Mouse (Mus musculus) heart, embryonic 13.5 days (tissue): ENCODE data around the gene Tlr2. TPM values are rescaled to one million over a fixed set of nuclear protein-coding genes. Genes with fewer than 3 reads are reported as not detected.
"Not testable (repeated sequence)": the region's sequence is repeated elsewhere in the genome, so short reads cannot be mapped to it uniquely, and the experiment has no call there.

ENCODE experiments used
- ATAC-seq: fragments of 200-750 bp; cut with Nextera tagmentation; 2 replicates; pipeline ENCODE4 v1.8.0; 2017; ENCODE audit warnings: moderate TSS enrichment; ENCODE audit not compliant: insufficient number of reproducible peaks, low FRiP score, low TSS enrichment; ENCODE audit errors: extremely low read depth
- H3K27ac ChIP-seq: fragments of 300-500 bp; sonication (generic); replicated peaks from 2 replicates; pipeline ENCODE4 v1.5.1; 2015; ENCODE audit warnings: moderate library complexity, mild to moderate bottlenecking, inconsistent platforms
- H3K27me3 ChIP-seq: fragments of 300-500 bp; sonication (generic); replicated peaks from 2 replicates; pipeline ENCODE4 v1.6.1; 2015; ENCODE audit warnings: mild to moderate bottlenecking, inconsistent platforms
- H3K36me3 ChIP-seq: fragments of 300-500 bp; sonication (generic); 2 replicates; pipeline ENCODE4 v1.6.1; 2015; ENCODE audit warnings: mild to moderate bottlenecking, inconsistent platforms
- H3K4me1 ChIP-seq: fragments of 300-500 bp; sonication (generic); 2 replicates; pipeline ENCODE4 v1.6.1; 2015; ENCODE audit warnings: inconsistent platforms
- H3K4me2 ChIP-seq: fragments of 300-500 bp; sonication (generic); 2 replicates; pipeline ENCODE4 v1.6.1; 2015; ENCODE audit warnings: inconsistent platforms, mild to moderate bottlenecking, moderate library complexity
- H3K4me3 ChIP-seq: fragments of 300-500 bp; sonication (generic); 2 replicates; pipeline ENCODE4 v1.5.1; 2015; ENCODE audit warnings: moderate library complexity, mild to moderate bottlenecking, inconsistent platforms
- H3K9ac ChIP-seq: fragments of 300-500 bp; sonication (generic); 2 replicates; pipeline ENCODE4 v1.6.1; 2015; ENCODE audit warnings: inconsistent platforms, mild to moderate bottlenecking, moderate library complexity
- H3K9me3 ChIP-seq: fragments of 300-500 bp; sonication (generic); 2 replicates; pipeline ENCODE4 v1.6.1; 2016; ENCODE audit warnings: inconsistent platforms
- WGBS: fragments of 180-500 bp; shearing (Covaris S2); methylation state at CpG from one replicate; pipeline ENCODE4 v1.1.7; 2015; ENCODE audit warnings: mixed read lengths; 5-methylcytosine and 5-hydroxymethylcytosine counted together
- polyA plus RNA-seq: library from polyadenylated mRNA; unstranded; fragments of >200 nt; fragmentation: Nextera tagmentation; extraction: Ambion mirVana; gene quantifications from 2 replicates; pipeline ENCODE4 v1.2.1, GENCODE M21; 2015

Tlr2 gene
- 2.6 and 3.4 TPM in 2 replicates for polyA plus RNA-seq

DNA sequence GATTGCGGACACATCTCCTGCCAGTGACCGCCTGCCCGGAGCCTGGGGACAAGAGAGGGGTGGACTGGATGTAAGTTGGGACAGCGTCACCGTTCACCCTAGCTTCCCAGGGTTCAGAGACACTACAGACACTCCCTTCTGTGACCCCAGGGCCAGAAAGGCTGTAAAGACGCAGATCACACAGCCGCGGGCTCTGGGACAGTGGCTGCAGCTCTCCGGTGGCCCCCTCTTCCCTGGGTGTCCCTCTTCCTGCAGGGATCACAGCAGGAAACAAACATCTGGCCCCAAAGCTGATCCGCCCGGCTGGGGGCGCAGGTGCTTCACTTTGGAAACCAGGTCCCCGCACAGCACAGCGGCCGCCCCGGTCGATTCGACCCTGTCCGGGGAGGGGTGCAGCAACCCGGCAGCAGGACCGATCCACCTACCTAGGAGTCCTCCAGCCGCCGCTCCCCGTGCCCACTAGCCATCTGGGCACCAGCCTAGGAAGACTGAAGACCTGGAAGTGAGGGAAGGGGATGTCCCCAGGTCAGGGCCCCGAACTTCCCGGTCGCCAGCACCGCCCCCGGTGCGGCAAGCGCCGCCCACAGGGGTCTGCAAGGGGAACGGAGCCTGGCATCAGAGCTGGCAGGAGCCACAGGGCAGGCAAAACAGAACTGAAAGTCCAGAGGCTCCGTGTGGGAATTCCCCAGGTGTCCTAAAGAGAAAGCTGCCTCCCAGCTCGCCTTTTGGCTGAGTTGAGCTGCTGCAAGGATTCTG lies at the start of gene Tlr2:
Gene Tlr2, minus strand, starts transcription at position 673 of the 756 bp plus-strand sequence.
- peak within 1 kb of the TSS; percentile 88 for H3K4me2 ChIP-seq
- no peaks in the 10 kb centered on the region for H3K36me3 ChIP-seq
- no peak within 1 kb of the TSS for H3K27ac ChIP-seq
- H3K4me1 ChIP-seq = peaks cover 25% of the 10 kb centered on the region
- peaks cover 4% of the 10 kb centered on the region for H3K27me3 ChIP-seq
- peak within 1 kb of the TSS; percentile 85 for H3K9ac ChIP-seq
- ATAC-seq = peak; percentile 58; the same call in 1 of the 2 replicates
- WGBS = under 1% methylated on average over 35 of the region's 35 CpGs
- no peaks in the 10 kb centered on the region for H3K9me3 ChIP-seq
- peak within 1 kb of the TSS; percentile 78 for H3K4me3 ChIP-seq

DNA sequence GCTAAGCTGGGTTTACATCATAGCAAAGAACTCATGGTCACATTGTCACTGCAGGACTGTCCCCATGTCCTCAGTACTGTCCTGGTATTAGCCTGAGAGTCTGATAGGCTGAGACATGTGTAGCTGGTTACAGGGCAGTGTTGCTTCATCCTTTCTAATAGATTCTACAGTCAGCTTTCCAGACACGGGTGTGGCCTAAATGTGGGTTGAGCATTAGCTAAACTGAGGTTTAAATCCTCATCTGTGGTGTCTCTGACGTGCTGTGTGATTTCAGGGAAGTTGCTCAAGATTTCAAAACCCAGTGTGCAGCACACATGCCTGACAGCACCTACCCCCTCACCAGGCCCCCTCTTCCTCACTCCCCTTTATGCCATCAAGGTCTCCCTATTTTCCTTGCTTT lies 43.6 kb upstream of the Tlr2 start:
- no peak overlapping the region for H3K4me3 ChIP-seq
- no peaks in the 10 kb centered on the region for H3K36me3 ChIP-seq
- 51% methylated on average over 2 of the region's 2 CpGs for WGBS
- H3K9me3 ChIP-seq = no peaks in the 10 kb centered on the region
- H3K27me3 ChIP-seq = no peaks in the 10 kb centered on the region
- H3K9ac ChIP-seq = no peak overlapping the region
- no peak overlapping the region for H3K4me2 ChIP-seq
- ATAC-seq = no peak
- no peak overlapping the region for H3K27ac ChIP-seq
- no peaks in the 10 kb centered on the region for H3K4me1 ChIP-seq

GRCm38 (mm10) chr3:83879261-83880050 lies 37.9 kb upstream of the Tlr2 start:
- not testable (repeated sequence) for ATAC-seq, H3K27ac ChIP-seq, H3K4me3 ChIP-seq, H3K9me3 ChIP-seq, H3K9ac ChIP-seq, H3K4me2 ChIP-seq, H3K4me1 ChIP-seq, H3K36me3 ChIP-seq, H3K27me3 ChIP-seq
- WGBS = 86% methylated on average over 5 of the region's 5 CpGs

DNA sequence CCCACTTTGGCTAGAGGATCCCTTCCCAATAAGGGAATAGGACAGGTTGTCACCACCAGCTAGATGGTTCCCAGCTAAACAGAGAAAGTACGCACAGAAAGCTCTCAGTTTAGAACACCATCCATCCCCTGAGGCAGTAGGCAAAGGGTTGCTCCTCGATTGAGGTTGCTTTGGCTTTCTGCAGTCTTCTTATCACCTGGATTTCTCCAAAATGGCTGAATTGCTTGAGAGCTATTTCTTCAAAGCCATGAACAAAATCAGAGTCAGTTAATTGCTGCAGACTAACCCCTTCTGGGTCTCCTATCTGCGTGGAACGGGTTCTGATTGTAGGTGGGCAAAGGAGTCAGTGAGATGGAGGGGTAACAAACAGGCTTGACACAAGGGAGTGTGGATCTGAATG lies 37.2 kb upstream of the Tlr2 start:
- no peak overlapping the region for H3K27ac ChIP-seq
- no peaks in the 10 kb centered on the region for H3K4me1 ChIP-seq
- no peaks in the 10 kb centered on the region for H3K9me3 ChIP-seq
- H3K9ac ChIP-seq = no peak overlapping the region
- WGBS = 80% methylated on average over 4 of the region's 4 CpGs
- ATAC-seq = no peak
- H3K4me3 ChIP-seq = no peak overlapping the region
- H3K27me3 ChIP-seq = no peaks in the 10 kb centered on the region
- H3K36me3 ChIP-seq = no peaks in the 10 kb centered on the region
- H3K4me2 ChIP-seq = no peak overlapping the region

DNA sequence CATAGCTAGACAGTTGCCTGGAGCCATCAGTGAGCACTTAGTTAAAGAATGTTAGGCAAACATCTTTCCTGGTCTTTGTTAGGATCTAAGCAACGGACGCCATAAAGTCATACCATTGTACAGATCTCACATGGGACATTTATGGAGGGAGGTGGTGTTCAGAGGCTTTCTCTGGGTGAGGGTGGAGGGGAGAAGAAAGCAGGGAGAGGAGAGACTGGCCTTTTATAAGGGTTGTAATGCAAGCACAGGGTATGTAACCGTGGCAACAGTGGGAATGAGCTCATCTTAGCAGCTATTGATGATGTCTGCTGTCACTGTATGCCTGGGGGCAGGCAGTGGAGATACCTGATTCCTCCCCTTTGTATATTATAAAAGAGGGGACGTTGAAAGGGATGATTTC lies 34.7 kb upstream of the Tlr2 start:
- Histone ChIP-seq H3K9ac (no peak overlapping the region), H3K27me3 (no peaks in the 10 kb centered on the region), H3K27ac (no peak overlapping the region), H3K4me2 (no peak overlapping the region), H3K36me3 (no peaks in the 10 kb centered on the region), H3K9me3 (no peaks in the 10 kb centered on the region), H3K4me1 (no peaks in the 10 kb centered on the region), H3K4me3 (no peak overlapping the region)
- ATAC-seq = no peak
- 71% methylated on average over 4 of the region's 4 CpGs for WGBS

DNA sequence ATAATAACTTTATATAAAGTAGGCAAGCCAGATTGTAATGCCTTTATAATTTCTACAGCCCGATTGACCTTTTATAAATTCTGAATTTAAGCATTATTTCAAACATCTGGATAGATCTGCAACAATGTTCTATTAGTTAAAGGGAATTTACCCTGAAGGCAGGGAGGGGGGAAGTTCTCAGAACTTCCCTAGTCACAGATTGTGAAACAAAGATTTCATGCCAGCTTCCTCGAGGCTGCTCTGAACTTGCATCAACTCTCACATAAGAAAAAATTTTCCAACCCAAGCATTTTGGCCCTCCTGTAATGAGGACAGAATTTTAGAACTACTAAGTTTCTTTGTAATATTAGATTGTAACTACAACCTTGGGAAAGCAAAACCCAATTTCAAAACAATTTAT lies 33.5 kb upstream of the Tlr2 start:
- not testable (repeated sequence) for H3K27ac ChIP-seq, ATAC-seq, H3K9ac ChIP-seq, H3K4me1 ChIP-seq, H3K4me3 ChIP-seq, H3K9me3 ChIP-seq, H3K4me2 ChIP-seq, H3K27me3 ChIP-seq, H3K36me3 ChIP-seq
- WGBS = 75% methylated on average over 2 of the region's 2 CpGs

GRCm38 (mm10) chr3:83872853-83873252 lies 31.3 kb upstream of the Tlr2 start:
- not testable (repeated sequence) for H3K4me1 ChIP-seq, H3K27me3 ChIP-seq, H3K9me3 ChIP-seq, H3K9ac ChIP-seq, ATAC-seq, H3K27ac ChIP-seq, H3K36me3 ChIP-seq, H3K4me3 ChIP-seq, H3K4me2 ChIP-seq
- WGBS = 72% methylated on average over 2 of the region's 2 CpGs

DNA sequence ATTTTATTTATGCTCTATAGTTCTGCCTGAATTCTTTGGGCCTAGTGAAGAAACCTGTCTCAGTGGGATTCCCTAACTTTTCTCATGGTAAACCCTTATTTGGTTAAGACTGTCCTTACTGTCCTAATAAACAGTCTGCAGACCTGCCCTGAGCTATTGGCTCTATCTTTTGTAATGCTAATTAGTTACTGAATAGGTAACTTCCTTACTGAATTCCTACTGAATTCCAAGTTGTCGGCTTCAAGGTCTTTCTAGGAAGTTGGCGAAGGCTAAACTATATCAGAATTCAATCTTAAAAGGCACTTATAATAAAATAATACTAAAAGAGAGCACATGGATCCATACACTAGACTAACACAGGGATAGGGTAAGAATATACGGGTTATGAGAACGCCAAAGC lies 30.4 kb upstream of the Tlr2 start:
- not testable (repeated sequence) for ATAC-seq, H3K4me1 ChIP-seq, H3K4me3 ChIP-seq, H3K4me2 ChIP-seq, H3K36me3 ChIP-seq, H3K27me3 ChIP-seq, H3K9me3 ChIP-seq, H3K27ac ChIP-seq, H3K9ac ChIP-seq
- 87% methylated on average over 4 of the region's 4 CpGs for whole genome bisulfite sequencing

GRCm38 (mm10) chr3:83871559-83871958 lies 30.0 kb upstream of the Tlr2 start:
- not testable (repeated sequence) for H3K27me3 ChIP-seq, H3K9ac ChIP-seq, H3K4me1 ChIP-seq, H3K4me3 ChIP-seq, H3K9me3 ChIP-seq, H3K4me2 ChIP-seq, ATAC-seq, H3K27ac ChIP-seq, H3K36me3 ChIP-seq
- WGBS = 78% methylated on average over 7 of the region's 7 CpGs

GRCm38 (mm10) chr3:83869776-83870175 lies 28.2 kb upstream of the Tlr2 start:
- no peak for ATAC-seq
- Histone ChIP-seq H3K4me2 (no peak overlapping the region), H3K4me1 (no peaks in the 10 kb centered on the region), H3K9me3 (no peaks in the 10 kb centered on the region), H3K36me3 (no peaks in the 10 kb centered on the region), H3K4me3 (no peak overlapping the region), H3K27ac (no peak overlapping the region), H3K27me3 (no peaks in the 10 kb centered on the region), H3K9ac (no peak overlapping the region)
- WGBS = 81% methylated on average over 2 of the region's 2 CpGs

- not testable (repeated sequence) for H3K9me3 ChIP-seq, H3K4me3 ChIP-seq, H3K4me2 ChIP-seq, H3K36me3 ChIP-seq, ATAC-seq, H3K9ac ChIP-seq, H3K27ac ChIP-seq, H3K27me3 ChIP-seq
- H3K4me1 ChIP-seq = peaks cover 16% of the 10 kb centered on the region
Measured at GRCm38 (mm10) chr3:83867026-83867425, 25.5 kb upstream of the Tlr2 start.

DNA sequence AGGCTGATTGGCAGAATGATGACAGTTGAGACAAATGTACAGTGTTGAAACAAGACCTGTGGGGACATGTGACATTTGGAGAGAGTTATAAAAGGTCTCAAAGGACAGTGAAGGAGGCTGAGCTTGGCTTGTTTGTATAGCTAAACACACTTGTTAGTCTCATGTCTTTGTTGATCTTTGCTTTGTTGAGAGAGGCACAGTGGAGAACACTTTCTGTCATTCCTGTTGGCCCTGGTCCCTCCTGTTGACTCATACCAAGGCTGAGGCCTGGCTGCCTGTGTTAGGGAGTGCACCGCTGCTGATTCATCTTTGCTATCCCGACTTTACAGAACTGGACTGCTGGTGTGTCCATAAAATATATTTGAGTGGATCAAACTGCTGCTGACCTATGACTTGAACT lies 23.6 kb upstream of the Tlr2 start:
- 82% methylated on average over 2 of the region's 2 CpGs for WGBS
- Histone ChIP-seq H3K4me1 (peaks cover 16% of the 10 kb centered on the region), H3K36me3 (no peaks in the 10 kb centered on the region), H3K9ac (no peak overlapping the region), H3K27ac (no peak overlapping the region), H3K4me3 (no peak overlapping the region), H3K27me3 (no peaks in the 10 kb centered on the region), H3K4me2 (no peak overlapping the region), H3K9me3 (no peaks in the 10 kb centered on the region)
- ATAC-seq = no peak
